Mouse (Mus musculus) kidney, adult 2 months (tissue): ENCODE measurements around the gene Itgb7.

Experiments
- CTCF ChIP-seq: fragments of 200-500 bp; conservative IDR thresholded peaks from 2 replicates; pipeline ENCODE4 v1.5.1; 2011; ENCODE audit warnings: low read depth, mild to moderate bottlenecking, control low read depth, low read length, moderate library complexity, mixed read lengths; ENCODE audit not compliant: insufficient read depth, insufficient read length
- POLR2A ChIP-seq: fragments of 200-500 bp; IDR thresholded peaks from one replicate; pipeline ENCODE4 v1.6.1; 2011; ENCODE audit warnings: low read depth, low read length, control low read depth

DNA sequence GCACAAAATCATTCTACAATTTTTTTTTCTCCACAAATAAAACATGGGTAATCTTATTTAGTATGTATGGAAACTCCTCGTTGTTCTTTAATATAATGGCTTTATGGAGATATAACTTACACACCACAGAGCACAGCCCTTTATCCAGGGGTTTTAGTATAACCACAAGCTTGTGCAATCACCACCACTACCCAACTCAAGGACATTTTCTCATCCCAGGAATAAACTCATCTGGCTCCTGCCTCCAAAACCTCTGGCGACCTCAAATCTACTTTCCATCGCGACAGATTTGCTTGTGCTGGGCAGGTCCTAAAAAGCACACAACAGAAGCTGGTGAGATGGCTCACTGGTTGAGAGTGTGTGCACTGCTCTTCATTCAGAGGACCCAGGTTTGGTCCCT is 38.1 kb downstream of the Itgb7 start:
- TF ChIP-seq CTCF (no peak), POLR2A (no peak)
